Mouse (Mus musculus): ENCODE data around the gene Usp44. TPM values are rescaled to one million over a fixed set of nuclear protein-coding genes. Genes with fewer than 3 reads are reported as not detected.

Gene Usp44
- polyA plus RNA-seq, 1 experiment from 2014 or later = 3.0 TPM

- Histone ChIP-seq H3K9me3 (replicated peaks) (no peaks in the 10 kb centered on the region), H3K9ac (no peak overlapping the region), H3K4me3 (no peak overlapping the region), H3K27ac (no peak overlapping the region), H3K36me3 (peaks cover 60% of the 10 kb centered on the region), H3K4me1 (no peaks in the 10 kb centered on the region), H3K27me3 (no peaks in the 10 kb centered on the region), H3K4me2 (replicated peaks) (no peak overlapping the region)
- ATAC-seq (ENCODE audit: low FRiP score) = no peak
- 92% methylated on average over 4 of the region's 4 CpGs for WGBS
These were observed 37.5 kb downstream of the Usp44 start for GRCm38 (mm10) chr10:93868886-93869285.

- Histone ChIP-seq H3K27me3 (no peaks in the 10 kb centered on the region), H3K9me3 (replicated peaks) (no peaks in the 10 kb centered on the region), H3K4me3 (no peak overlapping the region), H3K4me2 (replicated peaks) (no peak overlapping the region), H3K4me1 (no peaks in the 10 kb centered on the region), H3K27ac (no peak overlapping the region), H3K36me3 (peaks cover 34% of the 10 kb centered on the region), H3K9ac (no peak overlapping the region)
- 86% methylated on average over 1 of the region's 1 CpGs for WGBS
- no peak for ATAC-seq (ENCODE audit: low FRiP score)
These were observed 45.4 kb downstream of the Usp44 start for GRCm38 (mm10) chr10:93876772-93877171.

- Histone ChIP-seq H3K27me3 (no peaks in the 10 kb centered on the region), H3K4me3 (no peak overlapping the region), H3K4me1 (no peaks in the 10 kb centered on the region), H3K36me3 (peaks cover 34% of the 10 kb centered on the region), H3K9me3 (replicated peaks) (no peaks in the 10 kb centered on the region), H3K9ac (no peak overlapping the region), H3K27ac (no peak overlapping the region), H3K4me2 (replicated peaks) (no peak overlapping the region)
- ATAC-seq (ENCODE audit: low FRiP score) = no peak
- WGBS = 96% methylated on average over 4 of the region's 4 CpGs
These were observed 47.4 kb downstream of the Usp44 start for GRCm38 (mm10) chr10:93878732-93879131.

GRCm38 (mm10) chr10:93881918-93882317 lies 50.6 kb downstream of the Usp44 start:
- Histone ChIP-seq H3K4me2 (replicated peaks) (no peak overlapping the region), H3K4me3 (no peak overlapping the region), H3K27me3 (no peaks in the 10 kb centered on the region), H3K36me3 (peaks cover 58% of the 10 kb centered on the region), H3K9ac (no peak overlapping the region), H3K27ac (no peak overlapping the region), H3K4me1 (no peaks in the 10 kb centered on the region), H3K9me3 (replicated peaks) (no peaks in the 10 kb centered on the region)
- no peak for ATAC-seq (ENCODE audit: low FRiP score)

GRCm38 (mm10) chr10:93882738-93883364 lies 51.5 kb downstream of the Usp44 start:
- Histone ChIP-seq H3K4me3 (no peak overlapping the region), H3K36me3 (peaks cover 58% of the 10 kb centered on the region)
- WGBS = 86% methylated on average over 8 of the region's 8 CpGs

GRCm38 (mm10) chr10:93885839-93886477 lies 54.6 kb downstream of the Usp44 start:
- ATAC-seq (ENCODE audit: low FRiP score) = no peak
- Histone ChIP-seq H3K4me1 (peaks cover 11% of the 10 kb centered on the region), H3K4me2 (replicated peaks) (no peak overlapping the region), H3K9me3 (replicated peaks) (no peaks in the 10 kb centered on the region), H3K36me3 (peaks cover 37% of the 10 kb centered on the region), H3K9ac (no peak overlapping the region), H3K4me3 (no peak overlapping the region), H3K27ac (no peak overlapping the region), H3K27me3 (no peaks in the 10 kb centered on the region)
- WGBS = 94% methylated on average over 14 of the region's 14 CpGs

More at GRCm38 (mm10) chr10:93882738-93883364, 51.5 kb downstream of the Usp44 start:
- Histone ChIP-seq H3K27ac (no peak overlapping the region), H3K4me2 (replicated peaks) (no peak overlapping the region), H3K4me1 (peaks cover 2% of the 10 kb centered on the region), H3K9me3 (replicated peaks) (no peaks in the 10 kb centered on the region), H3K27me3 (no peaks in the 10 kb centered on the region), H3K9ac (no peak overlapping the region)
- ATAC-seq (ENCODE audit: low FRiP score) = no peak

- H3K9me3 ChIP-seq (replicated peaks) = no peaks in the 10 kb centered on the region
- peaks cover 31% of the 10 kb centered on the region for H3K36me3 ChIP-seq
- no peaks in the 10 kb centered on the region for H3K27me3 ChIP-seq
- H3K4me2 ChIP-seq (replicated peaks) = peak overlapping the region; percentile 86
- WGBS = 21% methylated on average over 10 of the region's 10 CpGs
- H3K27ac ChIP-seq = peak overlapping the region; percentile 91
- no peak for ATAC-seq (ENCODE audit: low FRiP score)
- H3K4me3 ChIP-seq = peak overlapping the region; percentile 98
- peak overlapping the region; percentile 95 for H3K9ac ChIP-seq
- H3K4me1 ChIP-seq = peaks cover 11% of the 10 kb centered on the region
These were observed 57.2 kb downstream of the Usp44 start for GRCm38 (mm10) chr10:93888590-93888934.

GRCm38 (mm10) chr10:93888935-93889578 lies 57.7 kb downstream of the Usp44 start:
- ATAC-seq (ENCODE audit: low FRiP score) = peak; percentile 74
- H3K4me3 ChIP-seq = peak overlapping the region; percentile 98
- H3K9ac ChIP-seq = peak overlapping the region; percentile 95
- H3K27me3 ChIP-seq = no peaks in the 10 kb centered on the region
- H3K4me1 ChIP-seq = peaks cover 11% of the 10 kb centered on the region
- peaks cover 27% of the 10 kb centered on the region for H3K36me3 ChIP-seq
- peak overlapping the region; percentile 86 for H3K4me2 ChIP-seq (replicated peaks)
- peak overlapping the region; percentile 91 for H3K27ac ChIP-seq
- H3K9me3 ChIP-seq (replicated peaks) = no peaks in the 10 kb centered on the region
- WGBS = under 1% methylated on average over 38 of the region's 38 CpGs

- peak overlapping the region; percentile 95 for H3K9ac ChIP-seq
- peak overlapping the region; percentile 98 for H3K4me3 ChIP-seq
- peak overlapping the region; percentile 91 for H3K27ac ChIP-seq
- no peaks in the 10 kb centered on the region for H3K27me3 ChIP-seq
- H3K9me3 ChIP-seq (replicated peaks) = no peaks in the 10 kb centered on the region
- ATAC-seq (ENCODE audit: low FRiP score) = peak; percentile 98
- under 1% methylated on average over 21 of the region's 30 CpGs for WGBS
- H3K36me3 ChIP-seq = peaks cover 23% of the 10 kb centered on the region
- peak overlapping the region; percentile 86 for H3K4me2 ChIP-seq (replicated peaks)
- H3K4me1 ChIP-seq = peaks cover 11% of the 10 kb centered on the region
These were observed 58.2 kb downstream of the Usp44 start for GRCm38 (mm10) chr10:93889579-93889950.

GRCm38 (mm10) chr10:93889976-93890375 lies 58.6 kb downstream of the Usp44 start:
- Histone ChIP-seq H3K4me1 (peaks cover 11% of the 10 kb centered on the region), H3K4me2 (replicated peaks) (peak overlapping the region; percentile 86), H3K4me3 (peak overlapping the region; percentile 98), H3K27me3 (no peaks in the 10 kb centered on the region), H3K9me3 (replicated peaks) (no peaks in the 10 kb centered on the region), H3K27ac (peak overlapping the region; percentile 91), H3K9ac (peak overlapping the region; percentile 95), H3K36me3 (peaks cover 19% of the 10 kb centered on the region)
- no peak; the same call in 1 of the 2 replicates for ATAC-seq (ENCODE audit: low FRiP score)
- under 1% methylated on average over 22 of the region's 22 CpGs for WGBS

- Histone ChIP-seq H3K4me3 (peak overlapping the region; percentile 98; the same call in 1 of the 2 replicates), H3K9ac (peak overlapping the region; percentile 95; the same call in 1 of the 2 replicates), H3K4me2 (replicated peaks) (peak overlapping the region; percentile 86), H3K4me1 (peaks cover 11% of the 10 kb centered on the region), H3K27ac (no peak overlapping the region), H3K27me3 (no peaks in the 10 kb centered on the region), H3K9me3 (replicated peaks) (no peaks in the 10 kb centered on the region), H3K36me3 (peaks cover 14% of the 10 kb centered on the region)
- ATAC-seq (ENCODE audit: low FRiP score) = no peak
- WGBS = 67% methylated on average over 4 of the region's 4 CpGs
These were observed 59.2 kb downstream of the Usp44 start for GRCm38 (mm10) chr10:93890565-93890964.

GRCm38 (mm10) chr10:93891031-93891430 lies 59.7 kb downstream of the Usp44 start:
- Histone ChIP-seq H3K9me3 (replicated peaks) (no peaks in the 10 kb centered on the region), H3K4me1 (peaks cover 11% of the 10 kb centered on the region), H3K9ac (no peak overlapping the region), H3K27me3 (no peaks in the 10 kb centered on the region), H3K36me3 (peaks cover 10% of the 10 kb centered on the region), H3K4me2 (replicated peaks) (no peak overlapping the region), H3K27ac (no peak overlapping the region), H3K4me3 (no peak overlapping the region)
- WGBS = 97% methylated on average over 1 of the region's 1 CpGs
- no peak for ATAC-seq (ENCODE audit: low FRiP score)

Data from hindbrain, embryonic 12.5 days (tissue).